Mouse (Mus musculus) heart, postnatal 10 days (tissue): Measurements from ENCODE around the gene Rac3. TPM values are rescaled to one million over a fixed set of nuclear protein-coding genes. Genes with fewer than 3 reads are reported as not detected.
"Not testable (repeated sequence)": the region's sequence is repeated elsewhere in the genome, so short reads cannot be mapped to it uniquely, and the experiment has no call there.

Source experiments
- DNase-seq, 2 experiments: peaks; one replicate each; pipeline ENCODE4 v3.0.0; 2021
- intact Hi-C: fragments of 180-260 bp; cut with DNase I; formaldehyde crosslinking; loops from one replicate; pipeline ENCODE4 v1.15.1; 2025
- total RNA-seq, 2 experiments: library from RNA; stranded (reverse); gene quantifications; 2 replicates each; pipeline ENCODE4 v1.2.3; 2021

The Rac3 gene
- total RNA-seq, 2 experiments from 2014 or later, result 1.4 to 1.7 TPM

GRCm38 (mm10) chr11:120726243-120727168, 5.2 kb downstream of the Rac3 start:
- intact Hi-C loops, result loop anchor here (10.0 kb wide), 1 partner anchor 318 kb away; no protein-coding TSS in a partner anchor
- DNase-seq, result peak in 1 of 2 experiments; percentile 2

GRCm38 (mm10) chr11:120727169-120727527, 5.9 kb downstream of the Rac3 start, which contains the start of gene Dcxr:
Gene Dcxr, minus strand, starts transcription at chr11:120727281.
- intact Hi-C loops, result loop anchor here (10.0 kb wide), 1 partner anchor 318 kb away; no protein-coding TSS in a partner anchor
- DNase-seq, result peak in 1 of 2 experiments; percentile 91

GRCm38 (mm10) chr11:120727564-120727963, 6.3 kb downstream of the Rac3 start:
- DNase-seq, result peak in 1 of 2 experiments; percentile 7
- intact Hi-C loops, result loop anchor here (10.0 kb wide), 1 partner anchor 317 kb away; no protein-coding TSS in a partner anchor

GRCm38 (mm10) chr11:120728530-120729240, 7.4 kb downstream of the Rac3 start:
- peak in 1 of 2 experiments; percentile 1 for DNase-seq
- intact Hi-C loops, result loop anchor here (10.0 kb wide), 1 partner anchor 316 kb away; no protein-coding TSS in a partner anchor

GRCm38 (mm10) chr11:120729432-120730050, 8.3 kb downstream of the Rac3 start:
- peak in 1 of 2 experiments; percentile 40 for DNase-seq

GRCm38 (mm10) chr11:120730331-120730870, 9.1 kb downstream of the Rac3 start:
- intact Hi-C loops, result no loop called here

More at GRCm38 (mm10) chr11:120729432-120730050, 8.3 kb downstream of the Rac3 start:
- intact Hi-C loops, result loop anchor here (10.0 kb wide), 1 partner anchor 315 kb away; no protein-coding TSS in a partner anchor

GRCm38 (mm10) chr11:120731395-120731794, 10.1 kb downstream of the Rac3 start:
- intact Hi-C loops, result no loop called here
- no peak for DNase-seq

More at GRCm38 (mm10) chr11:120730331-120730870, 9.1 kb downstream of the Rac3 start:
- no peak for DNase-seq

- intact Hi-C loops, result no loop called here
- DNase-seq, result peak; percentile 74 to 76
Observed at GRCm38 (mm10) chr11:120731858-120732680, 10.8 kb downstream of the Rac3 start, which contains the start of gene Cbr2. Gene Cbr2, minus strand, starts transcription at chr11:120732114.

GRCm38 (mm10) chr11:120733521-120733920, 12.3 kb downstream of the Rac3 start:
- intact Hi-C loops, result no loop called here
- DNase-seq, result peak; percentile 43 to 49

- DNase-seq, result no peak
- intact Hi-C loops, result no loop called here
Observed at GRCm38 (mm10) chr11:120736424-120736823, 15.2 kb downstream of the Rac3 start.

- intact Hi-C loops, result no loop called here
- no peak for DNase-seq
Observed at GRCm38 (mm10) chr11:120740981-120741380, 19.7 kb downstream of the Rac3 start.

- DNase-seq, result no peak
- intact Hi-C loops, result no loop called here
Observed at GRCm38 (mm10) chr11:120744121-120744701, 22.9 kb downstream of the Rac3 start.

- no peak for DNase-seq
- intact Hi-C loops, result loop anchor here (2.0 kb wide), 1 partner anchor 25 kb away; no protein-coding TSS in a partner anchor
Observed at GRCm38 (mm10) chr11:120747974-120748373, 26.7 kb downstream of the Rac3 start.

- intact Hi-C loops, result no loop called here
- peak in 1 of 2 experiments; percentile 36 for DNase-seq
Observed at GRCm38 (mm10) chr11:120749430-120749829, 28.2 kb downstream of the Rac3 start.

GRCm38 (mm10) chr11:120751606-120752005, 30.3 kb downstream of the Rac3 start:
- no peak for DNase-seq
- intact Hi-C loops, result no loop called here

GRCm38 (mm10) chr11:120760236-120760635, 39.0 kb downstream of the Rac3 start:
- intact Hi-C loops, result no loop called here
- DNase-seq, result no peak

GRCm38 (mm10) chr11:120761811-120762671, 40.8 kb downstream of the Rac3 start:
- intact Hi-C loops, result no loop called here

GRCm38 (mm10) chr11:120762672-120763041, 41.4 kb downstream of the Rac3 start, which contains the start of gene Hmga1b:
Gene Hmga1b, plus strand, starts transcription at chr11:120762794.
- DNase-seq, intact Hi-C loops: not testable (repeated sequence)

More at GRCm38 (mm10) chr11:120761811-120762671, 40.8 kb downstream of the Rac3 start:
- no peak for DNase-seq
